Mouse (Mus musculus) gastrocnemius, postnatal 36 days (tissue): ENCODE results near the gene Rpn2. TPM values are rescaled to one million over a fixed set of nuclear protein-coding genes. Genes with fewer than 3 reads are reported as not detected.

Experiments used
- DNase-seq, 2 experiments: peaks; one replicate each; pipeline ENCODE4 v3.0.0; 2022
- intact Hi-C: fragments of 180-260 bp; cut with DNase I; formaldehyde crosslinking; loops from one replicate; pipeline ENCODE4 v1.15.1; 2025
- long read RNA-seq, 2 experiments: library from polyadenylated mRNA; stranded (forward); transcript quantifications; one replicate each; pipeline ENCODE4 v2.0.0; 2021
- total RNA-seq, 2 experiments: library from RNA; stranded (reverse); gene quantifications; 2 replicates each; pipeline ENCODE4 v1.2.3; 2021

Rpn2 gene
- total RNA-seq, result 10 to 100 TPM; 72.9 to 74.8 TPM
- long read RNA-seq, experiment 1, transcript Rpn2-202 (17 exons, 2,756 nt), result major isoform, 17 of 86 reads
- long read RNA-seq, experiment 1, partial matches to known transcripts, result 10 of 86 reads
- long read RNA-seq, experiment 1, other reads (novel, unspliced or antisense), result 55 of 86 reads
- long read RNA-seq, experiment 2, transcript Rpn2-202 (17 exons, 2,756 nt), result major isoform, 16 of 107 reads
- long read RNA-seq, experiment 2, partial matches to known transcripts, result 6 of 107 reads
- long read RNA-seq, experiment 2, other reads (novel, unspliced or antisense), result 82 of 107 reads

GRCm38 (mm10) chr2:157278717-157279415 is at the start of gene Rpn2:
Rpn2 (plus strand) TSS chr2:157279017.
- DNase-seq, result peak; percentile 94 to 96
- intact Hi-C loops, result no loop called here

- intact Hi-C loops, result no loop called here
Observed at GRCm38 (mm10) chr2:157235946-157236345, 42.9 kb upstream of the Rpn2 start.

GRCm38 (mm10) chr2:157245001-157245400 is 33.8 kb upstream of the Rpn2 start:
- DNase-seq, result no peak
- intact Hi-C loops, result no loop called here

More at GRCm38 (mm10) chr2:157235946-157236345, 42.9 kb upstream of the Rpn2 start:
- no peak for DNase-seq

GRCm38 (mm10) chr2:157245603-157246002 is 33.2 kb upstream of the Rpn2 start:
- DNase-seq, result no peak
- intact Hi-C loops, result no loop called here

- intact Hi-C loops, result no loop called here
- no peak for DNase-seq
Observed at GRCm38 (mm10) chr2:157248111-157248510, 30.7 kb upstream of the Rpn2 start.

- intact Hi-C loops, result loop anchor here (5.0 kb wide), 2 partner anchors 52 to 132 kb away; no protein-coding TSS in a partner anchor
Observed at GRCm38 (mm10) chr2:157259720-157260119, 19.1 kb upstream of the Rpn2 start.

GRCm38 (mm10) chr2:157261930-157262329 is 16.9 kb upstream of the Rpn2 start:
- no peak for DNase-seq
- intact Hi-C loops, result loop anchor here (5.0 kb wide), 2 partner anchors 55 to 135 kb away; no protein-coding TSS in a partner anchor

More at GRCm38 (mm10) chr2:157259720-157260119, 19.1 kb upstream of the Rpn2 start:
- DNase-seq, result peak; percentile 33 to 40

GRCm38 (mm10) chr2:157262506-157262905 is 16.3 kb upstream of the Rpn2 start:
- intact Hi-C loops, result loop anchor here (5.0 kb wide), 2 partner anchors 55 to 135 kb away; no protein-coding TSS in a partner anchor

GRCm38 (mm10) chr2:157263101-157263500 is 15.7 kb upstream of the Rpn2 start:
- no peak for DNase-seq
- intact Hi-C loops, result loop anchor here (5.0 kb wide), 2 partner anchors 56 to 136 kb away; no protein-coding TSS in a partner anchor

More at GRCm38 (mm10) chr2:157262506-157262905, 16.3 kb upstream of the Rpn2 start:
- no peak for DNase-seq

- no peak for DNase-seq
- intact Hi-C loops, result loop anchor here (5.0 kb wide), 2 partner anchors 57 to 137 kb away; no protein-coding TSS in a partner anchor
Observed at GRCm38 (mm10) chr2:157263832-157264231, 15.0 kb upstream of the Rpn2 start.

- no peak for DNase-seq
- intact Hi-C loops, result no loop called here
Observed at GRCm38 (mm10) chr2:157279416-157279800, 591 bp downstream of the Rpn2 start, which contains the start of gene Mroh8. Mroh8 (minus strand) TSS chr2:157279549.

GRCm38 (mm10) chr2:157283321-157283720 is 4.5 kb downstream of the Rpn2 start:
- intact Hi-C loops, result no loop called here
- DNase-seq, result no peak

- intact Hi-C loops, result loop anchor here (2.0 kb wide), 1 partner anchor 285 kb away; no protein-coding TSS in a partner anchor
- no peak for DNase-seq
Observed at GRCm38 (mm10) chr2:157287542-157287941, 8.7 kb downstream of the Rpn2 start.

GRCm38 (mm10) chr2:157288996-157289395 is 10.2 kb downstream of the Rpn2 start:
- no peak for DNase-seq
- intact Hi-C loops, result loop anchor here (2.0 kb wide), 1 partner anchor 50 kb away; no protein-coding TSS in a partner anchor

- DNase-seq, result peak; percentile 44 to 73
Observed at GRCm38 (mm10) chr2:157292093-157292492, 13.3 kb downstream of the Rpn2 start.

GRCm38 (mm10) chr2:157296105-157296689 is 17.4 kb downstream of the Rpn2 start:
- intact Hi-C loops, result no loop called here
- no peak for DNase-seq

More at GRCm38 (mm10) chr2:157292093-157292492, 13.3 kb downstream of the Rpn2 start:
- intact Hi-C loops, result loop anchor here (5.0 kb wide), 1 partner anchor 165 kb away; no protein-coding TSS in a partner anchor

- intact Hi-C loops, result no loop called here
- no peak for DNase-seq
Observed at GRCm38 (mm10) chr2:157300051-157300450, 21.2 kb downstream of the Rpn2 start.

GRCm38 (mm10) chr2:157303096-157303495 is 24.3 kb downstream of the Rpn2 start:
- no peak for DNase-seq
- intact Hi-C loops, result no loop called here

GRCm38 (mm10) chr2:157306091-157307032 is 27.5 kb downstream of the Rpn2 start:
- intact Hi-C loops, result no loop called here
- no peak for DNase-seq
